Mouse (Mus musculus) kidney, adult 2 months (tissue): ENCODE measurements at regions not wholly inside any gene's neighbourhood (a gene's known extent, or its start where the extent isn't known, plus 50 kb on each side); places are given as distances from the start of the nearest gene placed in this dataset.
"Not testable (repeated sequence)": the region's sequence is repeated elsewhere in the genome, so short reads cannot be mapped to it uniquely, and the experiment has no call there.

ENCODE experiments used
- DNase-seq: peaks from one replicate; pipeline ENCODE4 v3.0.0; 2021
- H3K27ac ChIP-seq: fragments of 200-500 bp; 2 replicates; pipeline ENCODE4 v1.5.1; 2012; ENCODE audit warnings: low read depth, low read length, control low read depth, inconsistent platforms; ENCODE audit not compliant: insufficient read depth
- H3K27me3 ChIP-seq: fragments of 200-500 bp; replicated peaks from 2 replicates; pipeline ENCODE4 v1.6.1; 2012; ENCODE audit warnings: mild to moderate bottlenecking, moderate library complexity, low read length, inconsistent platforms; ENCODE audit not compliant: control insufficient read depth, insufficient read depth
- H3K36me3 ChIP-seq: fragments of 200-500 bp; 2 replicates; pipeline ENCODE4 v1.6.1; 2012; ENCODE audit warnings: mild to moderate bottlenecking, moderate library complexity, low read length, inconsistent platforms; ENCODE audit not compliant: control insufficient read depth, insufficient read depth
- H3K4me1 ChIP-seq: fragments of 200-500 bp; 2 replicates; pipeline ENCODE4 v1.6.1; 2011; ENCODE audit warnings: low read length; ENCODE audit not compliant: control insufficient read depth, insufficient read depth
- H3K4me3 ChIP-seq: fragments of 200-500 bp; 2 replicates; pipeline ENCODE4 v1.5.1; 2011; ENCODE audit warnings: mild to moderate bottlenecking, low read depth, low read length, control low read depth; ENCODE audit not compliant: insufficient read depth
- CTCF ChIP-seq: fragments of 200-500 bp; conservative IDR thresholded peaks from 2 replicates; pipeline ENCODE4 v1.5.1; 2011; ENCODE audit warnings: low read depth, mild to moderate bottlenecking, control low read depth, low read length, moderate library complexity, mixed read lengths; ENCODE audit not compliant: insufficient read depth, insufficient read length
- POLR2A ChIP-seq: fragments of 200-500 bp; IDR thresholded peaks from one replicate; pipeline ENCODE4 v1.6.1; 2011; ENCODE audit warnings: low read depth, low read length, control low read depth
- WGBS: fragments of 180-500 bp; shearing (Covaris S2); methylation state at CpG from one replicate; pipeline ENCODE4 v1.1.7; 2018; 5-methylcytosine and 5-hydroxymethylcytosine counted together

DNA sequence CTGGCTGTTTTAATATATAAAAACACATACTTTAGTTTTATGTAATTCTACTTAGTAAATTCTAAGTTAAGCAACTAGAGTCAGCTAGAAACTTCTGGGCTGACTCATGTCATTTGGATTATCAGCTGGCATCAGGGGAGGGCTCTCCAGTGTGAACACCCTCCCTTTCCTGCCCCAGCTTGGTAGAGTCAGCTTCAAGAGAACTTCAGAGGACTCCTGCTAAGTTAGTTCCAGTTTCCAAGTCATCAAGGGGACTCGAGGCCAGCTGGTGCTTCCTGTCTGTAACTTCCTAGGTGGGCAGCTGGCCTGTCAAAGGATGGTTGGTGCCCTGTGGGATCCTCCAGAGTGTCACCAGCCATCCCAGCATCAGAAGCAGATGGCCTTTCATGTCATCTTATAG lies 293.6 kb downstream of the Nek10 start:
- no peak overlapping the region for H3K4me3 ChIP-seq
- 49% methylated on average over 1 of the region's 1 CpGs for WGBS
- no peaks in the 10 kb centered on the region for H3K27me3 ChIP-seq
- no peaks in the 10 kb centered on the region for H3K4me1 ChIP-seq
- H3K27ac ChIP-seq = no peak overlapping the region
- H3K36me3 ChIP-seq = no peaks in the 10 kb centered on the region
- no peak for DNase-seq
- TF ChIP-seq CTCF (no peak), POLR2A (no peak)

DNA sequence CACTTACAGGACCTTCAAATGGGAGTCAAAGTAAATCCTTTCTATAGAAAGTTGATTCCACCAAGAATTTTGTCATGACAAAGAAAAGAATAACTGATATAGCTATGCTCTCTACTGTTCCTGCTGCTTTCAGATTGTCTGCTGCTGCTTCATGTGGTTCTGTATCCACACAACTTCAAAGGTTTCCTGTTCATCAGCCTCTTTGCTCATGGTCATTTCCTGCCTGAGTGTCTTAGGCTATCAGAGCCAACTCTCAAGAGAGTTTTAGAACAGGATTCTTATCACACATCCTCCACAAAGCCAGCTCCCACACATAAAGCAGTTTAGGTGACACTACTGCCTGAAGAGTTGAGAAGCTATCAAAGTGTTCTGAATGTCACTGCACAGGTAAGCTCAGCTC lies 296.7 kb downstream of the Nek10 start:
- Histone ChIP-seq H3K36me3 (no peaks in the 10 kb centered on the region), H3K4me1 (no peaks in the 10 kb centered on the region), H3K27ac (no peak overlapping the region), H3K27me3 (no peaks in the 10 kb centered on the region), H3K4me3 (no peak overlapping the region)
- TF ChIP-seq POLR2A = no peak
- TF ChIP-seq CTCF = no peak
- DNase-seq = no peak

DNA sequence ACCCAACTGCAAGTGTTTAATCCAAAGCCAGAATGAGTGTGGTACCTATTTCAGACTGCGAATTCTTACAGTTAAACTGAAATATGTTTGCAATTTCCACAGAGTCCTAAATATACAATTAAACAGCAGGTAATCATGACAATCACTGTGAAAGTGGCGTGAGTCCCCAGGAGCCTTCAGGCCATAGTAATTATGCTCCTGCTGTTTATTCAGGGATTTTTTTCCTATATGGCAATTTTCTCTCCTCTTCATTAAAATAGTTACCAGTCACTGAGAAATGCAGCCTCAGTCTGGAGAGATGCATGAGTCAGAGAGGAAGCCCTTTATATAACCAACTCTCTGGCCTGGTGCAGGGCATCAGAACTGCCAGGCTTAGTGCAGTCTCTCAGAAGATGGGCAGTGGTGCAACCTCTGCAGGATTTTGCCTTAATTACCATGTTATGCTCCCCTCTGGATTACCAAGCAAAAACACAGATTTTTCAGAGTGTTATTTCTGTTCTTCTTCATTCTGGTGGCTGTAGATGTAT lies 304.6 kb downstream of the Nek10 start:
- 81% methylated on average over 2 of the region's 2 CpGs for WGBS

DNA sequence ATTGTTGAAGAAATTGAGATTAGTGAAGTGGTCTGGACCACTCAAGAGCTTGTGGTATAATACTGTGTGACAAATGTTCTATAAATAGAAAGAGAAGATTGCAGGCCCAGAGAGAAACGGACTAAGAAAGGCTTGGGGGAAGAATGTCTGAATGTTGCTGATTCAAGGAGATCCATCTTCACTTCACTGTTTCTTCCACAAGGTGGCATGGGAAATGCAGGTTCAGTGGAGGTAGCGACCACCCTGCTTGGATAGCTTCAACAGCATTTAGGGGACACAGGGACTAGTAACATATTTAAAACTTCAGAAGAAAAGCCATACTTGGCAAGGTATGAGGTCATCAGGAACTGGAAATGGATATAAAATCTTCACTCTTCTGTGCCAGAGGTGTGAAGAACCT lies 316.5 kb downstream of the Nek10 start:
- Histone ChIP-seq H3K4me3 (no peak overlapping the region), H3K27ac (no peak overlapping the region), H3K36me3 (no peaks in the 10 kb centered on the region), H3K4me1 (no peaks in the 10 kb centered on the region), H3K27me3 (no peaks in the 10 kb centered on the region)
- TF ChIP-seq POLR2A (no peak), CTCF (no peak; the same call in 1 of the 2 replicates)
- 40% methylated on average over 2 of the region's 2 CpGs for WGBS
- peak; percentile 5 for DNase-seq

More for the DNA sequence above, 304.6 kb downstream of the Nek10 start:
- TF ChIP-seq POLR2A (no peak), CTCF (no peak)
- no peak for DNase-seq
- no peak overlapping the region for H3K27ac ChIP-seq
- H3K4me3 ChIP-seq = no peak overlapping the region
- H3K27me3 ChIP-seq = no peaks in the 10 kb centered on the region
- H3K36me3 ChIP-seq = no peaks in the 10 kb centered on the region
- H3K4me1 ChIP-seq = no peaks in the 10 kb centered on the region

DNA sequence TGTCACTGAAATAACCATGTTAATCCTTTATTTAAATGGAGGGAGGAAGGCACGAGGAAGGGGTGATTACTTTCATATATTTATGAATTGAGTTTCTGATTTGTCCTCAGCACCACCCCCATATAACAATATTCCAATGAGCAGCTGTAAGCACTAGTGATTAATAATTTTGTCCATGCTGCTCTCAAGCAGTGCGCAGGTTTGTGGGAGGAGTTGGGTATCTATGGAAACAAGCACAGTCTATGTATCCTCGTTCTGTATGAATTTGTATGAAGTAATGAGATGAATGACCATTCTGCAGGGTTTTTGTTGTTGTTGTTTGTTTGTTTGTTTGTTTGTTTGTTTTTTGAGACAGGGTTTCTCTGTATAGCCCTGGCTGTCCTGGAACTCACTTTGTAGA lies 310.6 kb downstream of the Lrrc3b start:
- TF ChIP-seq POLR2A = no peak
- no peak for TF ChIP-seq CTCF
- Histone ChIP-seq H3K27ac (no peak overlapping the region), H3K4me3 (no peak overlapping the region), H3K27me3 (no peaks in the 10 kb centered on the region), H3K36me3 (no peaks in the 10 kb centered on the region), H3K4me1 (no peaks in the 10 kb centered on the region)
- no peak for DNase-seq
- WGBS = 79% methylated on average over 3 of the region's 3 CpGs

DNA sequence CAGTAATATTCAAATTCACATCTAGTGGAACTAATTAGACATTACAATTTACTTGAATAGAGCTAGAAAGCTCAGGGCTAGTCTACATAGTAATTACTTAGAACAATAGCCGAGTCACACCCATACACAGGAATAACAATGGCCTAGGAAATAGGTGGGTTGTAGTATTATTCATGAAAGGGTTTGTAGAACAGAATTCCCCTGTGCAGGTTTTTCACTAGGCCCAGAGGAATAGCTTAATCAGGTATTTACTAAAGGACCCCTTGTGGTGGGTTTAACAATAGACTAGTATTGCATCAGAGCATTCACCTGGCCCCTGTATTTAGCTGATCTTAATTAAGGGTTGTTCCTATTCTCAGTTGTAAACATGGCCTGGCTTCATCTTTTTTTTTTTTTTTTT lies 297.9 kb downstream of the Lrrc3b start:
- 82% methylated on average over 1 of the region's 1 CpGs for WGBS
- not testable (repeated sequence) for H3K4me3 ChIP-seq, H3K27ac ChIP-seq, H3K36me3 ChIP-seq, DNase-seq, H3K27me3 ChIP-seq
- peaks cover 10% of the 10 kb centered on the region for H3K4me1 ChIP-seq

DNA sequence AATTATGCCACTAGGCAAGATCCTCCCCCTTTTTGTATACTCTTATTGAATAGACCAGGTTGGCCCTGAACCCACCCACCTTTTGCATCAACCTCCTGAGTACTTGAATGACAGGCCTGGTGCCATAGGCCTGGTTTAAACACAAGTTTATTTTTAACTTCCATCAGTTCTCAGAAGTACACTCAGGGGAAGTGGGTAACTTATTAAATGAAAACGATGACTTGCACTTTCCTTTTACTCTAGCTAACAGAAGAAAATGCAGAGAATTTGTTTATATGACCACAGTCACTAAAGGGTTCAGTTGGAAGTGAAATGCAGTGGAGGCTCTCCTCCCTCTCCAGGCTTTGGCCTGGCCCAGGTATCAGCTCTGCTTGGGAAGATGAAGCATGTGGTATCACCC lies 295.9 kb downstream of the Lrrc3b start:
- Histone ChIP-seq H3K4me1 (peaks cover 10% of the 10 kb centered on the region), H3K27ac (peak overlapping the region; percentile 91), H3K36me3 (no peaks in the 10 kb centered on the region), H3K4me3 (no peak overlapping the region), H3K27me3 (no peaks in the 10 kb centered on the region)
- WGBS = 40% methylated on average over 1 of the region's 1 CpGs
- DNase-seq = peak; percentile 87
- TF ChIP-seq CTCF (no peak), POLR2A (no peak)

DNA sequence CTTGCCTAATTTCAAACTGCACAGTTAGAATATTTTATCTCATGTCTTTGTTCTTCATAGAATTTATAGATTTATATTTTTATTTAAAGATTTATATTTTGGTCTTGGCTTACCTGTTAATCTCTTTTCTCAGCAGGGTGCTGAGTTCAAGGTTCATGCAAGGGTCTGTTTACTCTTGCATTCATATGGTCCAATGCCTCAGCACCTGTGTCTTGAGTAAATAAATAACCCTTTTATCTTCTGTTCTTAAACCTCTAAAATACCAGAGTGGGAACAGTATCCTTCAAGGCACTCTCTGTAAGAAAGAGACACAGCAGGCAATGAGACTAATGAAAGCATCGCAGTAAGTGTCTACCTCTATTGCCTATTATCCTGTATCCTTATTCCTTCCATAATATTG lies 290.3 kb downstream of the Lrrc3b start:
- peak; percentile 69 for DNase-seq
- H3K36me3 ChIP-seq = no peaks in the 10 kb centered on the region
- TF ChIP-seq CTCF (no peak), POLR2A (no peak)
- H3K27ac ChIP-seq = no peak overlapping the region
- H3K4me1 ChIP-seq = peaks cover 11% of the 10 kb centered on the region
- no peak overlapping the region for H3K4me3 ChIP-seq
- no peaks in the 10 kb centered on the region for H3K27me3 ChIP-seq
- 75% methylated on average over 1 of the region's 1 CpGs for WGBS
